Mouse (Mus musculus) C2C12 (cell line): ENCODE data around the gene Eef1g.

Source experiments
- CTCF ChIP-seq: IDR thresholded peaks from one replicate; pipeline ENCODE4 v1.5.1; 2011; ENCODE audit not compliant: control insufficient read depth, insufficient read depth, insufficient read length
- MYOD1 ChIP-seq: IDR thresholded peaks from one replicate; pipeline ENCODE4 v1.6.1; 2011; ENCODE audit warnings: low read depth; ENCODE audit not compliant: control insufficient read depth, insufficient read length
- MYOG ChIP-seq: IDR thresholded peaks from one replicate; pipeline ENCODE4 v1.6.1; 2011; ENCODE audit not compliant: control insufficient read depth, insufficient read length; ENCODE audit errors: extremely low read depth

DNA sequence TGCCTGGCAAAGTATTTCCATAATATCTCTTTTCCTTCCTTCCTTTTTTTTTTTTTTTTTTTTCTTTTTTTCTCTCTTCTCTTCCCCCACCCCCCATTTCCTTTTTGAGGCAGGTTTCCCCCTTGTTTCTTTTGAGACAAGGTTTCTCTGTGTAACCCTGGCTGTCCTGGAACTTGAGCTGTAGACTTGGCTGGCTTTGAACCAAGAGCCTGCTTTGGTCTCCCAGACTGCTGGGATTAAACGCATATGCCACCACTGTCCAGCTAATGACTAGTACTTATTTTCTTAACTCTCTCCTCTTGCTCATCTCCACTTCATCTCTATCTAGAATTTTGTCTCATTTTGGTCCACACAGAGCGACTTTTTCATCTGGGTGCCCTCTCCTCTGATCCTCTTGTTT is 23.8 kb upstream of the Eef1g start:
- TF ChIP-seq CTCF (no peak), MYOD1 (no peak), MYOG (no peak)
